Mouse (Mus musculus): ENCODE data around the gene Prlr.

DNA sequence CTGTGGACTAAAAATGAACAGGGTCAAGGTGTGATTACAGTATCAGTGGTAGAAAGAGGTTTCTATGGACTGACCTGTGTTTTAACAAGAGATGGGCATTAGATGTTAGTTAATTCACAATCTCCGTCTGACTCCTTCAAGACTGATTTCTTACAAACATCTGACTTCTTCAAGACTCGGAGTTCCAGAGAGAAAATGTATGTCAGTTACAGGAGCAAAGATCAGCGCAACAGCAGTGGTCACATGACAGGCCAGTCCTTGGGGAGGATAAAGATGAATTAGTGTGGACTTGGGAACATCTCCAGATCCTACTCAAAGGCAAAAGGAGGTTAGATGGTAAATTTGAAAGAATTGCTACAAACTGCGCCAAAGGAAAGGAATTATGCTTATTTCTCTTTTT lies 39.2 kb downstream of the Prlr start:
- TF ChIP-seq POLR2A (IDR thresholded peaks at IDR 0.05; ENCODE audit: extremely low read depth, insufficient read depth, low read length) (no peak), CTCF (IDR thresholded peaks at IDR 0.05; ENCODE audit: extremely low read depth, insufficient read depth, low read length) (no peak)
